Mouse (Mus musculus): ENCODE data around the gene Zpbp2. TPM values are rescaled to one million over a fixed set of nuclear protein-coding genes. Genes with fewer than 3 reads are reported as not detected.

Zpbp2 gene
- polyA plus RNA-seq, 1 experiment from 2014 or later: not detected

DNA sequence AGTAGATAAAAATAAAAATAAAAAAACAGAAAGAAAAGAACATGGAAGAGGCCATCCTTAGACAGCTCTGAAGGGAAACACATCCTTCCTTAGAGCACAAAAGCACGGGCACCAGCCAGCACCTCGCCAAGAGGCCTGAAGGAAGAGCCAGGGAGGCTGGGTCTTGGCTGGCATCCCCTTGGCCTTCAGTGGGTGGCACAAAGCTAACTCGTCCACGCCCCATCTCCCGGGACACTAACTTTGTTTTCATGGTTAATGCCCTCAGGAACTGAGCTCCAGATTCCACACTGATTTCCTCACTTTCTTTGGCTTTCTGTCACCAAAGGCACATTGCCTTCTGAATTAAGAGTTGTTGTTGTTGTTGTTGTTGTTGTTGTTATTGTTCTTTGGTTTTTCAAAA lies 26.9 kb downstream of the Zpbp2 start:
- Histone ChIP-seq H3K27me3 (replicated peaks; ENCODE audit: control insufficient read depth, insufficient read depth, low read length) (no peaks in the 10 kb centered on the region), H3K4me3 (ENCODE audit: low read depth, low read length) (no peak overlapping the region), H3K36me3 (ENCODE audit: control insufficient read depth, insufficient read depth, low read length) (peaks cover 23% of the 10 kb centered on the region), H3K9ac (ENCODE audit: low read length) (no peak overlapping the region), H3K9me3 (replicated peaks; ENCODE audit: control insufficient read depth, low read length) (no peaks in the 10 kb centered on the region), H3K4me1 (ENCODE audit: control insufficient read depth, insufficient read depth, low read length) (no peaks in the 10 kb centered on the region), H3K27ac (ENCODE audit: low read depth, low read length) (no peak overlapping the region), H3K4me2 (ENCODE audit: low read length) (no peak overlapping the region)
- WGBS: 86% methylated on average over 5 of the region's 5 CpGs
- ATAC-seq (no peak), DNase-seq (ENCODE audit: low spot score) (no peak)

- Histone ChIP-seq H3K4me1 (ENCODE audit: control insufficient read depth, insufficient read depth, low read length) (0 out of 2 replicates have a peak, but pooled peaks cover under 1% of the 10 kb centered on the region), H3K36me3 (ENCODE audit: control insufficient read depth, insufficient read depth, low read length) (peaks cover 32% of the 10 kb centered on the region), H3K4me3 (ENCODE audit: low read depth, low read length) (no peak overlapping the region), H3K9me3 (replicated peaks; ENCODE audit: control insufficient read depth, low read length) (no peaks in the 10 kb centered on the region), H3K4me2 (ENCODE audit: low read length) (no peak overlapping the region), H3K9ac (ENCODE audit: low read length) (no peak overlapping the region), H3K27ac (ENCODE audit: low read depth, low read length) (no peak overlapping the region), H3K27me3 (replicated peaks; ENCODE audit: control insufficient read depth, insufficient read depth, low read length) (no peaks in the 10 kb centered on the region)
- DNase-seq (ENCODE audit: low spot score): no peak
- 67% methylated on average over 16 of the region's 16 CpGs for WGBS
- ATAC-seq: no peak
Observed at GRCm38 (mm10) chr11:98580301-98581121, 29.6 kb downstream of the Zpbp2 start.

DNA sequence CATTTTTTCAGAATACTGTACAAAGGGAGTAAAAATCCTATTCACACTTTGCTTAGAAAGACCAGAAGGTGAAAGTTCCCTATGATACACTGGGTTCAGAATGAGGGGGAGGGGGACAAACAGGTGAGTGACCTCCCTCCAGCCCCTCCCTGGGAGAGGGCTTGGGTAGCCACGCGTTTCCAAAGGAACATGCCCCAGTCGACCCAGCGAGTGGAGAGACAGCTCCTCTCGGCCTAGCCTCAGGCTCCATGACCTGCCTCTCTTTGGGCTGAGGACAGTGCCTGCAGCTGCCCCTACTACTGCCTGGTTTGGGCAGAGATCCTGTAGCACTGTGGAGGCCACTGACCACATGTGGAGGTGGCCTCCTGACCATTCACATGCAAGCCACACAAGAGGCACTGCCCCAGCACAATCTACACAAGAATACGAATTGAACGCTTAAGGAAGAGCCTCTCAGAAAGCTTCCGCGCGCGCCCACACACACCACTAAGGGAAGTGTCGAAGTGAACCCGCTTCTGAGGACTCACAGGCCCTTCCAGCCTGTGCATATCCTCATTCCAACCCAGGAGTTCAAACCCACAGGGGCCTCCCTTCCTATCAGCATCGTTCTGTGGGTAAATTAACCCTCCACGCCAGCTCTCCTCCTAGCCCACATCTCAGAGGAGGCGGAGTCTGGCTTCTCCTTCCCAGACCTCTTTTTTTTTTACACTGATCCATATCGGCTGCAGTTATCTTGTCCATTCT lies 30.6 kb downstream of the Zpbp2 start:
- Histone ChIP-seq H3K4me3 (ENCODE audit: low read depth, low read length) (no peak overlapping the region), H3K4me2 (ENCODE audit: low read length) (no peak overlapping the region), H3K27me3 (replicated peaks; ENCODE audit: control insufficient read depth, insufficient read depth, low read length) (no peaks in the 10 kb centered on the region), H3K9me3 (replicated peaks; ENCODE audit: control insufficient read depth, low read length) (no peaks in the 10 kb centered on the region), H3K4me1 (ENCODE audit: control insufficient read depth, insufficient read depth, low read length) (peaks cover 10% of the 10 kb centered on the region; the same call in 1 of the 2 replicates), H3K9ac (ENCODE audit: low read length) (no peak overlapping the region), H3K36me3 (ENCODE audit: control insufficient read depth, insufficient read depth, low read length) (peaks cover 32% of the 10 kb centered on the region), H3K27ac (ENCODE audit: low read depth, low read length) (no peak overlapping the region)
- 70% methylated on average over 17 of the region's 17 CpGs for WGBS
- no peak for DNase-seq (ENCODE audit: low spot score)
- no peak for ATAC-seq

GRCm38 (mm10) chr11:98582030-98582388 lies 31.1 kb downstream of the Zpbp2 start:
- H3K4me3 ChIP-seq (ENCODE audit: low read depth, low read length): no peak overlapping the region
- H3K4me2 ChIP-seq (ENCODE audit: low read length): no peak overlapping the region
- H3K9me3 ChIP-seq (replicated peaks; ENCODE audit: control insufficient read depth, low read length): no peaks in the 10 kb centered on the region
- DNase-seq (ENCODE audit: low spot score) (no peak), ATAC-seq (no peak)
- peaks cover 11% of the 10 kb centered on the region; the same call in 1 of the 2 replicates for H3K4me1 ChIP-seq (ENCODE audit: control insufficient read depth, insufficient read depth, low read length)
- peaks cover 32% of the 10 kb centered on the region for H3K36me3 ChIP-seq (ENCODE audit: control insufficient read depth, insufficient read depth, low read length)
- WGBS: 84% methylated on average over 8 of the region's 8 CpGs
- H3K27me3 ChIP-seq (replicated peaks; ENCODE audit: control insufficient read depth, insufficient read depth, low read length): no peaks in the 10 kb centered on the region
- H3K9ac ChIP-seq (ENCODE audit: low read length): no peak overlapping the region
- H3K27ac ChIP-seq (ENCODE audit: low read depth, low read length): no peak overlapping the region

GRCm38 (mm10) chr11:98582551-98583264 lies 31.8 kb downstream of the Zpbp2 start:
- DNase-seq (ENCODE audit: low spot score): no peak
- H3K9me3 ChIP-seq (replicated peaks; ENCODE audit: control insufficient read depth, low read length): no peaks in the 10 kb centered on the region
- H3K36me3 ChIP-seq (ENCODE audit: control insufficient read depth, insufficient read depth, low read length): peaks cover 32% of the 10 kb centered on the region
- no peaks in the 10 kb centered on the region for H3K27me3 ChIP-seq (replicated peaks; ENCODE audit: control insufficient read depth, insufficient read depth, low read length)
- no peak overlapping the region for H3K4me2 ChIP-seq (ENCODE audit: low read length)
- WGBS: 89% methylated on average over 12 of the region's 12 CpGs
- H3K27ac ChIP-seq (ENCODE audit: low read depth, low read length): no peak overlapping the region
- no peak overlapping the region for H3K4me3 ChIP-seq (ENCODE audit: low read depth, low read length)
- peaks cover 15% of the 10 kb centered on the region for H3K4me1 ChIP-seq (ENCODE audit: control insufficient read depth, insufficient read depth, low read length)
- no peak overlapping the region for H3K9ac ChIP-seq (ENCODE audit: low read length)
- no peak for ATAC-seq

GRCm38 (mm10) chr11:98583265-98583552 lies 32.3 kb downstream of the Zpbp2 start:
- H3K4me2 ChIP-seq (ENCODE audit: low read length): no peak overlapping the region
- WGBS: 95% methylated on average over 3 of the region's 3 CpGs
- DNase-seq (ENCODE audit: low spot score) (no peak), ATAC-seq (no peak)
- no peak overlapping the region for H3K27ac ChIP-seq (ENCODE audit: low read depth, low read length)
- H3K4me1 ChIP-seq (ENCODE audit: control insufficient read depth, insufficient read depth, low read length): peaks cover 19% of the 10 kb centered on the region
- H3K4me3 ChIP-seq (ENCODE audit: low read depth, low read length): no peak overlapping the region
- H3K27me3 ChIP-seq (replicated peaks; ENCODE audit: control insufficient read depth, insufficient read depth, low read length): no peaks in the 10 kb centered on the region
- H3K9me3 ChIP-seq (replicated peaks; ENCODE audit: control insufficient read depth, low read length): no peaks in the 10 kb centered on the region
- H3K36me3 ChIP-seq (ENCODE audit: control insufficient read depth, insufficient read depth, low read length): peaks cover 32% of the 10 kb centered on the region
- H3K9ac ChIP-seq (ENCODE audit: low read length): no peak overlapping the region

- Histone ChIP-seq H3K9me3 (replicated peaks; ENCODE audit: control insufficient read depth, low read length) (no peaks in the 10 kb centered on the region), H3K4me3 (ENCODE audit: low read depth, low read length) (no peak overlapping the region), H3K4me1 (ENCODE audit: control insufficient read depth, insufficient read depth, low read length) (peaks cover 21% of the 10 kb centered on the region), H3K9ac (ENCODE audit: low read length) (no peak overlapping the region), H3K4me2 (ENCODE audit: low read length) (no peak overlapping the region), H3K36me3 (ENCODE audit: control insufficient read depth, insufficient read depth, low read length) (peaks cover 32% of the 10 kb centered on the region), H3K27ac (ENCODE audit: low read depth, low read length) (no peak overlapping the region), H3K27me3 (replicated peaks; ENCODE audit: control insufficient read depth, insufficient read depth, low read length) (no peaks in the 10 kb centered on the region)
- 43% methylated on average over 3 of the region's 3 CpGs for WGBS
- ATAC-seq (no peak), DNase-seq (ENCODE audit: low spot score) (no peak)
Observed at GRCm38 (mm10) chr11:98583571-98583970, 32.7 kb downstream of the Zpbp2 start.

GRCm38 (mm10) chr11:98584146-98584545 lies 33.2 kb downstream of the Zpbp2 start:
- DNase-seq (ENCODE audit: low spot score): no peak
- no peak overlapping the region for H3K4me2 ChIP-seq (ENCODE audit: low read length)

More at GRCm38 (mm10) chr11:98584146-98584545, 33.2 kb downstream of the Zpbp2 start:
- WGBS: 70% methylated on average over 1 of the region's 1 CpGs
- no peaks in the 10 kb centered on the region for H3K27me3 ChIP-seq (replicated peaks; ENCODE audit: control insufficient read depth, insufficient read depth, low read length)
- H3K9ac ChIP-seq (ENCODE audit: low read length): no peak overlapping the region
- peaks cover 21% of the 10 kb centered on the region for H3K4me1 ChIP-seq (ENCODE audit: control insufficient read depth, insufficient read depth, low read length)
- no peak for ATAC-seq
- no peaks in the 10 kb centered on the region for H3K9me3 ChIP-seq (replicated peaks; ENCODE audit: control insufficient read depth, low read length)
- no peak overlapping the region for H3K27ac ChIP-seq (ENCODE audit: low read depth, low read length)
- H3K4me3 ChIP-seq (ENCODE audit: low read depth, low read length): no peak overlapping the region
- H3K36me3 ChIP-seq (ENCODE audit: control insufficient read depth, insufficient read depth, low read length): peaks cover 32% of the 10 kb centered on the region

Data from forebrain, embryonic 14.5 days (tissue).